Mouse (Mus musculus) erythroblast, embryonic 14.5 days (primary cell): Measurements from ENCODE around the gene Apon.

Experiments used
- GATA1 ChIP-seq: IDR thresholded peaks from 2 replicates; pipeline ENCODE4 v1.6.1; 2012; ENCODE audit warnings: low read length, inconsistent platforms, mixed read lengths
- TAL1 ChIP-seq: IDR thresholded peaks from 3 replicates; pipeline ENCODE4 v1.6.1; 2012; ENCODE audit warnings: low read length, inconsistent platforms, mixed read lengths

DNA sequence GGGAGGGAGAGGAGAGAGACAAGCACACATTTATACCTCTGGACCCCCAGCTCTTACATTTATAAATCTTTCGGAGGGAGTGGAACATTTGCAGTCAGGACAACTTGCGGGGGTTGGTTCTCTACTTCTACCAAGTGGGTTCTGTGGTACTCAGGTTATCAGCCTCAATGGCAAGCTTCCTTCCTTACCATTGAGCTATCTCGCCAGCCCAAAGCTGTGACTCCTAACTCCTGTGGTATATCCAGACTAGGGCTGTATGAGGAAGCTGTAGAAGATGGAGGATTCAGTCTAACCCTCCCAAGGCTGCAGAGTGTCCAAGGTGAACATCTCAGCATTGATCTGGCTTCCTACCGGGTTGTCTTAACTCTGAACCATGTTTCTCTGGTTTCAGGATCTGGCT is 14.8 kb upstream of the Apon start:
- TF ChIP-seq TAL1 (no peak), GATA1 (no peak)
